Mouse (Mus musculus): ENCODE results near the gene Zkscan17. TPM values are rescaled to one million over a fixed set of nuclear protein-coding genes. Genes with fewer than 3 reads are reported as not detected.

Gene Zkscan17
- polyA plus RNA-seq, 1 experiment from 2014 or later: 11.4 TPM

- H3K4me3 ChIP-seq (ENCODE audit: low read length): no peak overlapping the region
- peak; percentile 71 for ATAC-seq
- H3K9ac ChIP-seq (ENCODE audit: low read depth, low read length): no peak overlapping the region
- WGBS: 9% methylated on average over 10 of the region's 10 CpGs
- no peak overlapping the region for H3K4me2 ChIP-seq (ENCODE audit: low read length)
- no peaks in the 10 kb centered on the region for H3K36me3 ChIP-seq (ENCODE audit: control insufficient read depth, insufficient read depth, low read length)
- H3K9me3 ChIP-seq (ENCODE audit: control insufficient read depth, low read length): no peaks in the 10 kb centered on the region
- no peaks in the 10 kb centered on the region for H3K27me3 ChIP-seq (replicated peaks; ENCODE audit: control insufficient read depth, insufficient read depth, low read length)
- no peak overlapping the region for H3K27ac ChIP-seq (ENCODE audit: low read depth, low read length)
- no peaks in the 10 kb centered on the region for H3K4me1 ChIP-seq (ENCODE audit: control insufficient read depth, insufficient read depth, low read depth, low read length)
Measured at GRCm38 (mm10) chr11:59525237-59525636, 1.3 kb downstream of the Zkscan17 start.

DNA sequence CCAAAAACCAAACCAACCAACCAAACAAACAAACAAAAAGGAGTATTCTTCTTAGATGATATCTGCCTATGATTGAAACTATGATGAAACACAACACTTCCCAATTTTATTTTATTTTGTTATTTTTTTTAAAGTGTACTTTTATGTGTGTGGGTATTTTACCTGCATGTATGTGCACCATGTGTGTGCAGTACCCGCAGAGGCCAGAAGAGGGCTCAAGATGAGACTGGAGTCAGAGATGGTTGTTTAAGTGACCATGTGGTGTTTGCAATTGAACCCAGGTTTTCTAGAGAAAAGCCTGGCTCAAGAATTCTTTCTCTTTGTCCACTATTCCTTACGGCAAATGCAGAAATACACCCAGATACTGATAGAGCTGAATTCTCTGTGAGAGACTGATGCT, 2.4 kb downstream of the Zkscan17 start:
- Histone ChIP-seq H3K9ac (ENCODE audit: low read depth, low read length) (no peak overlapping the region), H3K4me2 (ENCODE audit: low read length) (no peak overlapping the region)

GRCm38 (mm10) chr11:59519741-59520495, 6.6 kb downstream of the Zkscan17 start:
- no peak overlapping the region for H3K4me3 ChIP-seq (ENCODE audit: low read length)
- no peaks in the 10 kb centered on the region for H3K9me3 ChIP-seq (ENCODE audit: control insufficient read depth, low read length)
- H3K27ac ChIP-seq (ENCODE audit: low read depth, low read length): no peak overlapping the region
- no peak overlapping the region for H3K4me2 ChIP-seq (ENCODE audit: low read length)
- 76% methylated on average over 6 of the region's 6 CpGs for WGBS
- no peaks in the 10 kb centered on the region for H3K27me3 ChIP-seq (replicated peaks; ENCODE audit: control insufficient read depth, insufficient read depth, low read length)
- ATAC-seq: no peak
- no peaks in the 10 kb centered on the region for H3K36me3 ChIP-seq (ENCODE audit: control insufficient read depth, insufficient read depth, low read length)
- H3K4me1 ChIP-seq (ENCODE audit: control insufficient read depth, insufficient read depth, low read depth, low read length): no peaks in the 10 kb centered on the region
- no peak overlapping the region for H3K9ac ChIP-seq (ENCODE audit: low read depth, low read length)

More for the DNA sequence above, 2.4 kb downstream of the Zkscan17 start:
- WGBS: 100% methylated on average over 2 of the region's 2 CpGs
- Histone ChIP-seq H3K27me3 (replicated peaks; ENCODE audit: control insufficient read depth, insufficient read depth, low read length) (no peaks in the 10 kb centered on the region), H3K36me3 (ENCODE audit: control insufficient read depth, insufficient read depth, low read length) (no peaks in the 10 kb centered on the region), H3K4me1 (ENCODE audit: control insufficient read depth, insufficient read depth, low read depth, low read length) (no peaks in the 10 kb centered on the region), H3K9me3 (ENCODE audit: control insufficient read depth, low read length) (no peaks in the 10 kb centered on the region), H3K27ac (ENCODE audit: low read depth, low read length) (no peak overlapping the region), H3K4me3 (ENCODE audit: low read length) (no peak overlapping the region)
- ATAC-seq: no peak

DNA sequence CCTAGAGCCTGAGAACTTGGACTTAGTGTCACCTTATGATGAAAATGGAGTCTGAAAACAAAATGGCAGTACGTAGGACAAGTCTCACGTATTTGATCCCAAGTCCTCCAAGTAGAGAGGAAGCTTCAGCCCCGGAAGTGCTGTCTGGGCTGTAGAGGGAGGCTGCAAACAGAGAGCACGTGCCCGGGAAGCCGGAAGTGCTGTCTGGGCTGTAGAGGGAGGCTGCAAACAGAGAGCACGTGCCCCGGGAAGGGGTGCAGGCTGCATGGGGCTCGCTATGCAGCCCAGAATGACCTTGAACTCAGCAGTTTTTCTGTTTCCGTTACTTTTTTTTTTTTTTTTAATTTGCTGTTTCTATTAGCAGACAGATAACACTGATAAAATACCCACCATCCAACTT, 8.3 kb downstream of the Zkscan17 start:
- WGBS: 63% methylated on average over 10 of the region's 10 CpGs
- H3K27me3 ChIP-seq (replicated peaks; ENCODE audit: control insufficient read depth, insufficient read depth, low read length): no peaks in the 10 kb centered on the region
- no peak overlapping the region for H3K4me3 ChIP-seq (ENCODE audit: low read length)
- no peaks in the 10 kb centered on the region for H3K36me3 ChIP-seq (ENCODE audit: control insufficient read depth, insufficient read depth, low read length)
- no peak for ATAC-seq
- no peak overlapping the region for H3K27ac ChIP-seq (ENCODE audit: low read depth, low read length)
- H3K9ac ChIP-seq (ENCODE audit: low read depth, low read length): no peak overlapping the region
- no peaks in the 10 kb centered on the region for H3K9me3 ChIP-seq (ENCODE audit: control insufficient read depth, low read length)
- no peaks in the 10 kb centered on the region for H3K4me1 ChIP-seq (ENCODE audit: control insufficient read depth, insufficient read depth, low read depth, low read length)
- H3K4me2 ChIP-seq (ENCODE audit: low read length): no peak overlapping the region

- no peaks in the 10 kb centered on the region for H3K36me3 ChIP-seq (ENCODE audit: control insufficient read depth, insufficient read depth, low read length)
- no peak for ATAC-seq
- H3K9me3 ChIP-seq (ENCODE audit: control insufficient read depth, low read length): no peaks in the 10 kb centered on the region
- H3K27ac ChIP-seq (ENCODE audit: low read depth, low read length): no peak overlapping the region
- H3K4me2 ChIP-seq (ENCODE audit: low read length): no peak overlapping the region
- H3K4me3 ChIP-seq (ENCODE audit: low read length): no peak overlapping the region
- no peaks in the 10 kb centered on the region for H3K27me3 ChIP-seq (replicated peaks; ENCODE audit: control insufficient read depth, insufficient read depth, low read length)
- H3K4me1 ChIP-seq (ENCODE audit: control insufficient read depth, insufficient read depth, low read depth, low read length): no peaks in the 10 kb centered on the region
- H3K9ac ChIP-seq (ENCODE audit: low read depth, low read length): no peak overlapping the region
- 94% methylated on average over 1 of the region's 1 CpGs for WGBS
Measured at GRCm38 (mm10) chr11:59517441-59517840, 9.1 kb downstream of the Zkscan17 start.

- Histone ChIP-seq H3K27me3 (replicated peaks; ENCODE audit: control insufficient read depth, insufficient read depth, low read length) (no peaks in the 10 kb centered on the region), H3K36me3 (ENCODE audit: control insufficient read depth, insufficient read depth, low read length) (no peaks in the 10 kb centered on the region), H3K4me3 (ENCODE audit: low read length) (no peak overlapping the region), H3K27ac (ENCODE audit: low read depth, low read length) (no peak overlapping the region), H3K4me1 (ENCODE audit: control insufficient read depth, insufficient read depth, low read depth, low read length) (no peaks in the 10 kb centered on the region), H3K4me2 (ENCODE audit: low read length) (no peak overlapping the region), H3K9me3 (ENCODE audit: control insufficient read depth, low read length) (no peaks in the 10 kb centered on the region), H3K9ac (ENCODE audit: low read depth, low read length) (no peak overlapping the region)
- WGBS: 81% methylated on average over 3 of the region's 3 CpGs
- ATAC-seq: no peak
Measured at GRCm38 (mm10) chr11:59514789-59515188, 11.8 kb downstream of the Zkscan17 start.

GRCm38 (mm10) chr11:59514381-59514780, 12.2 kb downstream of the Zkscan17 start:
- H3K9me3 ChIP-seq (ENCODE audit: control insufficient read depth, low read length): no peaks in the 10 kb centered on the region
- no peak for ATAC-seq
- H3K4me3 ChIP-seq (ENCODE audit: low read length): no peak overlapping the region
- 78% methylated on average over 6 of the region's 6 CpGs for WGBS
- no peaks in the 10 kb centered on the region for H3K36me3 ChIP-seq (ENCODE audit: control insufficient read depth, insufficient read depth, low read length)
- no peak overlapping the region for H3K9ac ChIP-seq (ENCODE audit: low read depth, low read length)
- H3K4me1 ChIP-seq (ENCODE audit: control insufficient read depth, insufficient read depth, low read depth, low read length): no peaks in the 10 kb centered on the region
- H3K27ac ChIP-seq (ENCODE audit: low read depth, low read length): no peak overlapping the region
- H3K27me3 ChIP-seq (replicated peaks; ENCODE audit: control insufficient read depth, insufficient read depth, low read length): no peaks in the 10 kb centered on the region
- H3K4me2 ChIP-seq (ENCODE audit: low read length): no peak overlapping the region

DNA sequence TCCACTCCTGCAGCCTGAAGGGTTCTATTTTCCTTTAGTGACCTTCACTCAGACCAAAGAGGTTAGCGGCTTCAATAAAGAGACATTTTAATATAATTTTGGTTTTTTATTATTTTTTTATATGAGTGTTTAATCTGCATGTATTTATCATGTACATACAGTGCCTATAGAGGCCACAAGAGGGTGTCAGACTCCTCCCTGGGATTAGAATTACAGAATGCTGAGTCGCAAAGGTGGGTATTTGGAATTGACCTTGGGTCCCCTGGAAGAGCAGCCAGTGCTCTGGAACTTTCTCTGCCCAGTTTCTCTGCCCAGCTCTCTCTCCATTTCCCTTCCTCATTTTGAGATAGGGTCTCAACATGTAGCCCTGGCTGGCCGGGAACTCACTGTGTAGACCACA, 13.0 kb downstream of the Zkscan17 start:
- H3K9ac ChIP-seq (ENCODE audit: low read depth, low read length): no peak overlapping the region
- no peaks in the 10 kb centered on the region for H3K9me3 ChIP-seq (ENCODE audit: control insufficient read depth, low read length)
- no peaks in the 10 kb centered on the region; the same call in 1 of the 2 replicates for H3K4me1 ChIP-seq (ENCODE audit: control insufficient read depth, insufficient read depth, low read depth, low read length)
- H3K4me3 ChIP-seq (ENCODE audit: low read length): no peak overlapping the region
- 89% methylated on average over 3 of the region's 3 CpGs for WGBS
- H3K27me3 ChIP-seq (replicated peaks; ENCODE audit: control insufficient read depth, insufficient read depth, low read length): no peaks in the 10 kb centered on the region
- H3K36me3 ChIP-seq (ENCODE audit: control insufficient read depth, insufficient read depth, low read length): no peaks in the 10 kb centered on the region
- no peak overlapping the region for H3K4me2 ChIP-seq (ENCODE audit: low read length)
- no peak overlapping the region for H3K27ac ChIP-seq (ENCODE audit: low read depth, low read length)
- no peak for ATAC-seq

- 88% methylated on average over 10 of the region's 10 CpGs for WGBS
- Histone ChIP-seq H3K9me3 (ENCODE audit: control insufficient read depth, low read length) (no peaks in the 10 kb centered on the region), H3K4me2 (ENCODE audit: low read length) (no peak overlapping the region), H3K27ac (ENCODE audit: low read depth, low read length) (no peak overlapping the region), H3K36me3 (ENCODE audit: control insufficient read depth, insufficient read depth, low read length) (no peaks in the 10 kb centered on the region), H3K9ac (ENCODE audit: low read depth, low read length) (no peak overlapping the region), H3K4me3 (ENCODE audit: low read length) (no peak overlapping the region), H3K27me3 (replicated peaks; ENCODE audit: control insufficient read depth, insufficient read depth, low read length) (no peaks in the 10 kb centered on the region), H3K4me1 (ENCODE audit: control insufficient read depth, insufficient read depth, low read depth, low read length) (peaks cover 2% of the 10 kb centered on the region; the same call in 1 of the 2 replicates)
- no peak for ATAC-seq
Measured at GRCm38 (mm10) chr11:59512733-59513132, 13.8 kb downstream of the Zkscan17 start.
